Mouse (Mus musculus): ENCODE measurements at regions not wholly inside any gene's neighbourhood (a gene's known extent, or its start where the extent isn't known, plus 50 kb on each side); places are given as distances from the start of the nearest gene placed in this dataset.
A peak's percentile ranks its signal among the peaks of the same experiment; 100 is the strongest.
"Not testable (repeated sequence)": the region's sequence is repeated elsewhere in the genome, so short reads cannot be mapped to it uniquely, and the experiment has no call there.

GRCm38 (mm10) chr15:3171774-3172173 lies 96.6 kb upstream of the Selenop start:
- no peak for DNase-seq

GRCm38 (mm10) chr15:3174072-3174471 lies 94.3 kb upstream of the Selenop start:
- DNase-seq = no peak

- peak; percentile 54 for DNase-seq
These were observed 93.5 kb upstream of the Selenop start for GRCm38 (mm10) chr15:3174848-3175247.

GRCm38 (mm10) chr15:3201912-3202653 lies 66.3 kb upstream of the Selenop start:
- DNase-seq = peak; percentile 77

- DNase-seq = no peak
These were observed 62.8 kb upstream of the Selenop start for GRCm38 (mm10) chr15:3205522-3205921.

- not testable (repeated sequence) for DNase-seq
These were observed 62.3 kb upstream of the Selenop start for GRCm38 (mm10) chr15:3206076-3206475.

GRCm38 (mm10) chr15:3213721-3214120 lies 54.6 kb upstream of the Selenop start:
- DNase-seq = peak; percentile 85

- no peak for DNase-seq
These were observed 53.1 kb upstream of the Selenop start for GRCm38 (mm10) chr15:3215201-3215600.

Data from lung, postnatal 36 days (tissue).